Mouse (Mus musculus) left cerebral cortex, adult 11 months (tissue): ENCODE results near the gene Nkx2-3.

Experiments used
- DNase-seq: peaks from one replicate; pipeline ENCODE4 v3.0.0; 2022; ENCODE audit warnings: low spot score

Nkx2-3 gene

DNA sequence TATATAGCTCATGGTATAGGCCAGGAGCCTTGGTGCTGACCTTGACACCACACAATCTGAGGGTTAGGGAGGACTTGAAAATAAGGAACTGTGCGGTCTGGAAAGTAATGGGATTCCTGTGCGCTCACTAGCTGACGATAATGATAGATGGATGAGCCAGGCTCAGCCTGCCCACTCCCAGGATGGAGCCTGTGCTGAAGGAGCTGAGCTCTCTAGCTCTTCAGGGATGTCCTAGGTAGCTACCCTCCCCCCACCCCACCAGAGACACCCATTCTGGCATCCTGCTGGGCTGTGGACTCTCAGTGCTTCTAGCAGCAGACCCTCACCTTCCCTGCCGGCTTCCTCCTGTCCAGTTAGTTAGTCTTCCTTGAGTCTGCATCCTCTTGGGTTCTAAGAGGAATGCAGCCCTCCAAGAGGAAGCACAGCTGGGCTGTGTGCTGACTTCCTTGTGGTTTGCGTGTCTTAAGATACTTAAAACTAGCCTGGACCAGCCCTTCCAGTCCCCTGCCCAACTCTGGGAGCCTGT is 6.4 kb downstream of the Nkx2-3 start:
- no peak for DNase-seq

DNA sequence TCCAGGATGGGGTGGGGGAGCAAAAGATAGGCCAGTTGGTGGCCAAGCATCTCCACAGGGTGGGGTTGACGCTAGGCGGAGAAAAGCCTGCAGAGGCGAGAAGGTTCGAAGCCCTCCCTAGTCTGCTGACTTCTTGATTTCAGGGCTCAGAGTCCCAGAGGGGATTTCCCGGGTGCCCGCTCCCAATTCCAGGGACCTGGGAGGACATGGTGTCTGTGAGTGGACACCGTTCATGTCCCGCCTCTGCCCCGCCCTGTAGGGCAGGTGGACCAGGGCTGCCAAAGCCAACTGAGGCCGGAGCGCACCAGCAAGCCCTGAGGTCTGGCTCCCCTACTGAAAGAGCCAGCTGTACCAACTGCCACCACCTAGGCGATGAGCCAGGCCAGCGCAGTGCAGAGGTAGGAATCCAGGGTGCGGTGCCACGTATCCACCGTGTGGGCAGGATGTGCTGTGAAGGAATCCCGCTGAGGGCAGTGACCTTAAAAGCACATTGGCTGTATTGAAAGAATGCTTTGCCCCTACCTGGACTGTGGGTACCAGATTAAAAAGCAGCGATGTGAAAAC is 7.9 kb downstream of the Nkx2-3 start:
- no peak for DNase-seq

DNA sequence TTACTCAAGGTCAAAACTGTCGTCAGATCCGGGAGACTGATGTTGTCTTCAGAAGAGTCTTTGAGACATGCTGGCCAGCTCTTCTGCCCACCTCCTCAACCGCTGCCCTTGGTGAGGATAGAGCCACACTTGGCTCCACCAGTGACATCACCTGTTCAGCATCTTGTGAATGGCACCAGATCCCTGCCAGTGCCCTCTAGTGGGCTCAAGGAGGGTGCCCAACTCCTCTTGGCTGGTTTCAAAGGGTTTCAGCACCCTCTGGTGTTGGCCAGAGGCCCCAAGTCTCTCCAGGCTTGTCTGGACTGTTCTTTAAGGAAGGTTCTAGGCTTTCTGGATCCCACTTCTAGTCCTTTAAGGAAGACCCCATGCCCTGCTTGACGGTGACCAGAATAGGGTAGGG is 11.8 kb downstream of the Nkx2-3 start:
- peak; percentile 35 for DNase-seq

DNA sequence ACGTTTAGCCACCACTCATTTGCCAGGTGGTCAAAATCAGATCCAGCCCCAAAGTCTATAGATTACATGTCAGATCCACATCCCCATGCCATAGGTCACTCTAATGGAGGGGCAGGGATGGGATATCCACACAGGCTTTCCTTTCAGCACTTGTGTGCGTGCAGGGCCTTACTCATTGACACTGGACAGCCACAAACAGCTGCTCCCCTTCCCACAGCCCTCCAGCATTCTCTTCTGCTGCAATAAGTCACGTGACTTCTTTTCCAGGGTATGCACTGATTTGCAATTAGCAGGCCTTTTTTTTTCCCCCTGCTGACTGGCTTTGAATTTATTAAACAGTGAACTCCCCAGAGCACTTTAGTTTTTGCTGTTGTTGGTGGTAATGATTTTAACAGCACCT is 14.0 kb downstream of the Nkx2-3 start:
- DNase-seq = no peak

DNA sequence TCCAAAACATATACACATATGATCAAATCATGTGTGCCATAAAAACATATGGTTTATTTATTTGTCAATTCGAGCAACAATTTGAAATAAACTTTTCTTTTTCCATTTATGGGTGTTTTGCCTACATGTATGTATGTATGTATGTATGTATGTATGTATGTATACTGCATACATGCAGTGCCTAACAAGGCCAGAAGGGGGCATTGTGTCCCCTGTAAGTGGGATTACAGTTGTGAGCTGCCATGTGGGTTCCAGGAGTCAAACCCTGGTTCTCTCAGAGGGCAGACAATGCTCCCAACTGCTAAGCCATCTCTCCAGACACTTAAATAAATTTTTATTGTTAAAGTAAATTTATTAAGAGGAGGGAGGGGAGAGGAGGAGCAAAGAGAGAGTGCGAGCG is 15.2 kb downstream of the Nkx2-3 start:
- no peak for DNase-seq

DNA sequence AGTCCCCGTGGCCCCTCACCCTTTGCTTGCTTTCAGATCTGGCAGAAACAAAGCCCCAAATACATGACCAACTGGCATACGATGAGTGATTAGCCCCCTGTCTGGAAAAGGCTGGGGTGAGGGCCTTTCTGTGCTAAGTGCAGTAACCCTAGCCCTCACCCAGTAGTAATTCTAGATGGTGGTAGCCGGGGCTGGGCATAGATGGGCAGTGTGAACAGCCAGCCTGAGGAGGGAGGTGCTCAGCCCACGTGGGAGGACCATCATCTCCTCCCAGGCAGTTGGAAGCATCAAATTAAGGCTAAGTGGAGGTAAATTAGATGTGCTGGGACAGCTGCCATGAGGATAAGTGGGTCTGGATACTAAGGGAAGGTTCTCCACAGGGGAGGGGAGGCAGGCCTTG is 17.0 kb downstream of the Nkx2-3 start:
- DNase-seq = no peak

DNA sequence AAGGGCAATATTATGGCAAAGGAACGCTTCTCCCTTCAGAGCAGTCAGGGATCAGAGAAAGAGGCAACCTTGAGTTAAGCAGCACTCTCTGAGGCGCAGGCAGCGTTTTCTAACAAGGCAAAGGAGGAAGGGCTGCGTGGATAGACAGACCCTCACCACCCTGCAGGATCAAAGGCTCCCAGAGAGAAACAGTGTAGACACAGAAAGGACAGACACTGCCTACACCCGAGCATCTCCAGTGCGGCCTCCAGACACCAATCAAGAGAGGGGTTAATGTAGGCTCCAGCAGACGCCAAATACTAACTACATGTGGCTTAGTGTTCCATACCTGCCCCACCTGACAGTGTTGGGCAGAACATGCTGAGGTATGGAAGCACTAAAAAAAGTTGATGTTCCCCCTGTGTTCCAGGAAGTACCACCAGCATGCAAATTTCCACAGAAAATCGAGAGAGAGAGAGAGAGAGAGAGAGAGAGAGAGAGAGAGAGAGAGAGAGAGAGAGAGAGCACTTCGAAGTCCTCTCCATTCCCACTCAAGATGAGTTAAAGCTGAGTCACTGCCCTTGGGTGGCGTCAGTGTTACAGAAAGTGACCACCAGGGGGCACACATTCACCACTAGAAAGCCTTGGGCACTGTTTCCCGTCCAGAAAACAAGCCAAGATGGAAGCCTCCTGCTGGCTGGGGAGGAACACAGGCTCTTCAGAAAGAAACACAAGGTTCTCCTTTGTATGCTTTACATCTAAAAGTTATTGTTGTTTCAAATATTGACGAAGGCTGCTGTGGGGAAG is 18.5 kb downstream of the Nkx2-3 start:
- peak; percentile 66 for DNase-seq

DNA sequence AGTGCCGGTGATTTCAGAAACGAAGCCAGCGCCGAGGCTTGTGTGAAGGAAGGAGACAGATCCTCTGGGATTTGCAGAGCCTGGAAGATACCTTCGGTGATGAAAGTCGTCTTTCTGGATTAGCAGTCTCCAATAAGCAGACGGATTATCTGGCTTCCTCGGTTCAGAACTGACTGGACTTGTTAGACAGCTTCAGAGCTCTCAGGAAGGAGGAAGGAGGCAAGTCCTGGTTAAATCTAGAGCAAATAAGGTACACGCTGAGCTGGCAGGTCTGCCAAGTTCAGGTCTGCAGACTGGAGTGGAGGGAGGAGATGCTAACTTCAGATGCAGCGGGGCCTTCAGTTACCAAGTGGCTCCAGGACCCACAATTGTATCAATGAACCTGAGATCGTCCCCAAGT is 29.7 kb downstream of the Nkx2-3 start:
- no peak for DNase-seq

DNA sequence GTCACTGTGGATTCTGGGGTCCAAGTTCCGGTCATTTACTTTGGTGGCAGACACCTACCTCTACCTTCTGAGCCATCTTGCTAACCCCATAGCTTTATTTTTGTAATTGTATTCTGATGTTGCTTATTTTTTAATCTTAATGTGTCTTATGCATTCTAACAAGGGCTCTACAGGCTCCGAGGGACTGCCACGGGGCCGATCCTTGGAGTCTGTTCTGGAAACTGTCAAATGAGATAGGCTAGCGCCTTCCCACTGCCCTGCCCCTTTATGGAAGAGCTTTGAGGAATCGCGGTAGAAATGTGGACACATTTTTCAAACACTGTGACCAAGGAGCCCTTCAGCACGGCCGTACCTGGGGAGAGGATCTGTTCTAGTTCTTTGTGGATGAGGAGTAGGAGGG is 30.7 kb downstream of the Nkx2-3 start:
- DNase-seq = no peak

DNA sequence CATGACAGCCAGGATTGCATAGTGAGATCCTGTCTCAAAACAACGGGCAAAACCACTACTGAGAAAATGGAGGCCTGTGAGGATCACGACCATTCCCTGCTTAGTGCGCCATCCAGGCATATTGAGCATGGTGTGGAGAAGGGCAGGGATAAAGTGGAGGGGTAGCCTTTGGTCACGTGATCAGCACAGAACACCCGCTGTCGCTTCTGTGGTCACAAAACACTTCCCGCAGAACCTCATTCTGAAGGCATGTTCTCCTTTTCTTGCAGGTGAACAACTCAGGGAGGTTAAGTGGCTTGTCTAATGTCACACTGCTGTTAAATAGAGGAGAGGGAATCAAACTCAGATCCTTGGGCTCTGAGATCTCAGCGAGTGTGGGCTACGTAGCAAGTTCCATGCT is 33.4 kb downstream of the Nkx2-3 start:
- DNase-seq = no peak

DNA sequence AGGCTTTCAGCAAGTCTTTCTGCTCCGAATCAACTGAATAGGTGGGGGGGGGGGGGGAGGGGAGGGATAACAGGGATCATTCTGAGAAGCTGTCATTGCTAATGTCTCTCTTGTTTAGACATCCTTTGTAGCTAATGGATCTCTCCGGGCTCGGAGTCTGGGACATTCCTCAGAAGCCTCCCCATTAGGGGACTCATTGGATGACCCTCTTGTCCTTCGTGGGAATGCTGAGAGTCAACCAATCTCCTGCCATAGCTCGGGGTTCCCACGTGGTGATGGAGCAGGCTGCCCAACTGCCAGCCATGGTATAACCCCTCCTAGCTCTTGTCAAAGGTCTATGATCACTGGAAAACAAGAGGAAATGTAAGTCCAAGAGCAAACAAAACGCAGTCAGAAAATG is 34.7 kb downstream of the Nkx2-3 start:
- DNase-seq = no peak

DNA sequence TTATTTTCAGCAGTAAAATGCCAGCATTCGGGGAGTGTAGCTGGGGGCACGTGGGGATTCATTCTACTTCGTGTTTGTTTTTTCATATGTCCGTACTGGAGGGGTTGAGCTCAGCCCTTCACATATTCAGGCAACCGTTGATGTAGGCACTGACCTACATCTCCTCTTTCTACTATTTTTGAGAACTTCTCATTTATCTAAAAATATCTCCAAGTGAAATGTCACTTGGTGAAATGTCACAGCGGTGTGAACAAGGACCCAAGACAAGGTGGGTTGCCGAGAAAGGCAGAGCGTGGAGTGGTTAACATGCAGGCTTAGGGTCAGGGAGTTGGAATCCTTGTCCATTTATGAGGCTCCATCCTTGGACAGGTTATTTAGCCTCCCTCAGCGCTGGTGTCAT is 35.1 kb downstream of the Nkx2-3 start:
- no peak for DNase-seq

DNA sequence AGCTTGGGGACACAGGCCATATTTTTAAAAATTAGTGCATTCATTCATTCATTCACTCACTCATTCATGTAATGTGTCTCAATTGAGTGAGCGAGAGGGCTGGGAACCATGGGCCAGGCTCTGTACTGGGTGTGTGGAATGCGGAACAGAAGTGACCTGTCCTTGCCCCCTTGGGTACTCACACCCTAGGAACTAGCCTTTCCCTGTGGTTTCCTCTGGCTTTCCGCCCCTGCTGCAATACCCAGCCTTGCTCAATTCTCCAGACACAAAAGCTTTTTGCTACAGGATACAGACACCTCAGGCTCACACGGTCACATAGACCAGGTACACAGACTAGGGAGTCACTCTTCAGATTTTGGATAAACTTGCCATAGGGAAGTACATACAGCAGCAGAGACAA is 36.2 kb downstream of the Nkx2-3 start:
- DNase-seq = no peak

DNA sequence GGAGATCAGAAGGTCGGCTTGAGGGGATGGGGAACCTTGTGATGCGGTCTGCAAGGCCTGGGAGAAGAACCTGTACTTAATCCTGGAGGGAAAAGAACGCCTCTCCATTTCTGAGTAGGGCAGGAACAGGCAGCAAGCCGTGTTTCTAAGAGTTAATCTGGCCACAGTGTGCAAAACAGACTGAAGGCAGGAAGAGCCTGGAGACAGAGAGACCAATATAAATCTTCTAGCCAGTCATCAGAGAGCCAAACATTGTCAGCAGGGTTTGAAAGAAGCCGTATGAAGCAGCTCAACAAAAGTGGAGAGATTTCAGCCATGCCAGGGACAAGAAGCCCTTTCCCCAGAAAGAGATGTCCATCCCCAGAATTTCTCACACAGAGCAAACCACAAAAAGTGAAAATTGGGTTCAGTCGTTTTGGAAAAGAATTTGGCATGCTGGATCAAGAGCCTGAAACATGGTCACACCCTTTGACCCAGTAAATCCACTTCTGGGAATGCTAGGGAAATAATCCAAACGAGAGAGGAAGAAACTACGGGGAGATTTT is 39.2 kb downstream of the Nkx2-3 start:
- DNase-seq = no peak

DNA sequence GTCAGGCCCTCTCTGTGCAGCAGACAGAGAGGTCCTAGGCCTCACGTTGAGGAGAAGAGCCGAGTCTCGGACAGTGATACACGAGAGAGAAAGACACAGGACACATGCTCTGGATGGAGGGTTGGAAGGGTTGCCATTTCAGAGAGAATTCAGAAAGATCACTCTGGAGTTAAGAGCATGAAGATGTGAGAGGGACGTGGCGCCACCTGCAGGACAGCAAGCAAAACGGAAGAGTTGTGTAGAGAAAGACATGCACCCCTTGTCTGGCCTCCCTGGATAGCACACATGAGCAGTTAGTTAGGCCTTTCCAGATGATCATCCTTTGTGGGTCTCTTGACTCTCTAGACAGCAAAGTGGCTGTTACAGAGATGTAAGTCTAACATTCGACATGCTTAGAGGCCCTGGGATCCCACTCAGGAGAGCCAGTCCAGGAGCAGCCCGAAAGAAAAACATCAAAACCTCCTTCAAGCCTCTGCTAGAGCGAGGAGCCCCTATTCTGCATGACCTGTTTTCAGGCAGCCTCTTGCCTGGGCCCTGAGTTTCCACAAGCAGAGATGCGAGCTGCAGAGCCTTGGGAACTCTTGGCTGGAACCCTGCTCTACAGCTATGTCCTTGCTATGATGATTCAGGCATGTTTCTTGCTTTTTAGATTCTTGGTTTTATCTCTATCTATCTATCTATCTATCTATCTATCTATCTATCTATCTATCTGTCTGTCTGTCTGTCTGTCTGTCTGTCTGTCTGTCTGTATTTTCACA is 43.8 kb downstream of the Nkx2-3 start:
- no peak for DNase-seq

DNA sequence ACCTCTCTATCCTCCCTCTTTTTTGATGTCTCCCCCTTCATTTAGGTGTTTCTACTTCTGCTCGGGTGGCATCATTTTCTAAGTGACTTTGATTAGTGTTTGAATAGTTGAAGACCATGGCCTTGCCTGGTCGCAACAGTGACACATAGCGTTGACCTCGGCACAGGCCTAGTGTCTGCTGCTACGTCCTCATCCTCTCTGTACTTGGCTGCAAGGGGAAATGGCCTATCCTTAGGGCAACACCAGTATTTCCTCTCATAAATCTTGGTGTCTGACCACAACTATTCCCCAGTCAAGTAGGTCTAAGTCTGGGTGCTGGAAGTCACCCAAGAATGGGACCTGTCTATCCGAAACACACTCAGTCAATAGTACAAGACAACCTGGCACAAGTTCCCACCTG is 47.5 kb downstream of the Nkx2-3 start:
- no peak for DNase-seq

DNA sequence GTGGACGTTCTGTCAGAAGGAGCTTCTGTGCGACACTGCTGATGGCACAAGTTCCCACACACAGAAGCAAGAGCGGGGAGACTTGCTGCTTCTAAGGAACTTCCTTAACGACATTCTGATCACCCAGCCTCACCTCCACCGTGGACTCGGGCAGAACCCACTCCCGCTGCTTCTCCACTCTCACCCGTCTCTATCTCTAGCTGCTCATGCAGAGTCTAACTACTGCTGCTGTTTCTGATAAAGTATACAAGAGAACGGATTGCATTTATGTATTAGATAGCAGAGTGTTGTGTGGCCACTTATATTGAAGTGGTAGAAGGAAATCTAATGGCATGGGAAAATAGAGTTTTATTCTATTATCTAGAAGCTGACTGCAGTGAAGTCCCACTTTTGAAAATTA is 48.6 kb downstream of the Nkx2-3 start:
- no peak for DNase-seq

DNA sequence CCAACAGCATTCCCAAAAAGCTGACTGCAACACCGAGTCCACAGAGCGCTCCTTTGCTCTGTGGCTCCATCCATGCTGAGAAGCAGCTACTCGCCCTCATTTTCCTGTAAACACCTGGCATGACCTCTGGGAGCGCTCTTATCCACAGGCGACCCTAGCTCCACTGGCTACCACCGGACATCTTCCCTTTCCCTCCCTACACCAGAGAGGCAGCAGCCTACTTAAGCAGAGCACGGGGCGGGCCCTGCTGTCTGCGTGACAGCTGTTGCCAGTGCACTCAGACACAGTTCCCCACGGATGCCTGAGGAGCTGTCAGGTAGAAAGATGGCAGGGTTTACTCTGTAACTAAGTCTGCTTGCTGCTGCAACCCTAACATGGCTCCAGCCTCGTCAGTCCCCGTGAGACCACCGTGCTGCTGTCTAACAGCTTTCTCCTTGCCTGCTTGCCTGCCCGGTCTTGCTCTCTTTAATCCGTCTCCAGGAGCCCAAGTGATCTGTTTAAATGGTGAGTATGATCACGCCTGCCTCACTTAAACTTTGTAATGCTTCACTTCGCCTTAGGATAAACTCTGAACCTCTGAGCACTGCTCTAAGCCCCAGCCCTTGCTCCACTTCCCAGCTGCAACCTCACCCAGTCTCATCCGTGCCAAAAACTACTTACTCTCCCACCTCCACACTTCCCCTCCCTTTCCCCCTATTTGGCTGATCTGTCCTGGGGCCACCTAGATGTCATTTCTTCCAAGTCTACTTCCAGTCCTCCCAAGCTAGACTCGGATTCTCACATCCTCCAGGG is 50.2 kb downstream of the Nkx2-3 start:
- DNase-seq = no peak

DNA sequence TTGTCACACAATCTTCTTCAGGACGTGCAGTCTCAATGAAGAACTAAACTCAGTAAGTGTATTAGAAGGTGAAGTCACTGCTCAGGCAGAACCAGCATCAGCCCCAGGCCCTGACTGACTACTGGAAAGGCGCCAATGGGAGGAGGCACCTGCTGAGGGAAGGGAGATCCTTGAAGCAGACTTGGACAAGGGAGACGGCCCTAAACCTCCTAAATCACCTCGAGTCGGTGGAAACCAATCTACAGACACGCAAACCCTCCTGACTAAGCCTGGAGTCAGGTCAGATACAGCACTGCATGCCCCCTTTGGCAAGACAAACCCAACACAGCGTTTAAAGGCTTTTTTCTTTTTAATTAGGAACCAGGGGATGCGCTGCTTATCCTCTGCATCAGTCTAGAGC is 51.3 kb downstream of the Nkx2-3 start:
- no peak for DNase-seq
